Mouse (Mus musculus) common myeloid progenitor, adult 5-6 weeks (primary cell): Measurements from ENCODE around the gene Nsrp1. TPM values are rescaled to one million over a fixed set of nuclear protein-coding genes. Genes with fewer than 3 reads are reported as not detected.
A peak's percentile ranks its signal among the peaks of the same experiment; 100 is the strongest.

Source experiments
- ATAC-seq: replicated peaks from 2 replicates; pipeline ENCODE4 v1.8.0; 2016; ENCODE audit warnings: low read depth, mild to moderate bottlenecking, moderate TSS enrichment, inconsistent platforms; ENCODE audit not compliant: poor library complexity, severe bottlenecking
- total RNA-seq: library from RNA; stranded (forward); fragments of 200-1000, 187-1606 nt; gene quantifications from 2 replicates; pipeline ENCODE4 v1.2.3, GENCODE M21; 2017

The Nsrp1 gene
- total RNA-seq, 1 experiment from 2014 or later = 31.0 TPM

DNA sequence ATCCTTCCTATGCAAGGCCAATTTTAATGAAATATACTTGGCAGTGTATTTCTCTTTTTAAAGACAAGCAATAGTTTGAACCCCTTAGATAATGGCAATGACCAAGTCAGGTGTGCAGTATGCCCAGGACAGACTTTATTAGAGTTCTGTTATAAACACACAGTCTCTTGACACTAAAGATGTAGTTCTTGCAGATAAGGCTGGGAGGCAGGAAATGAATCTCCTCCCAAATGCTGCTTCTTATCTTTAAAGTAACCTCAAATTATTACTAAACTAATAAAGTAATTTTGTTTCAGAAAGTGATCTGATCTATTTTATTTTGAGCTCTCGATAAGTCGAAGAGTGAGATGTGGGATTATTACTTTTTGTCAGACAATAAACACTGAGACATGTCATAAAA is 14.8 kb downstream of the Nsrp1 start:
- ATAC-seq = no peak

DNA sequence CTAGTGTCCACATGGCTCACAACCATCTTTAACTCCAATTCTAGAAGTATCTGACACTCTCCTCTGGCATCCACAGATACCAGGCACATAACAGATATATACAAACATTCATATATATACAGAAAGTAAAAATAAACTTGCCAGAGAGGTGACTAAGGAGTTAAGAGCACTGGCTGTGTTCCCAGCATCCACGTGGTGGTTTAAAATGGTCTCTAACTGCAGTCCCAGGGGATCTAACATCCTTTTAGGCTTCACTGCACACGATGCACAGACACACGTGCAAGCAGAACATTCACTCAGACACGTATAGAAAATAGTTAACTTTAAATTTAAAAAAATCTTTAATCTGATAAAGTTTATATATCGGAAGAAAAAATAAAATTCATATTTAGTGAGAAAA is 16.3 kb downstream of the Nsrp1 start:
- ATAC-seq = no peak

DNA sequence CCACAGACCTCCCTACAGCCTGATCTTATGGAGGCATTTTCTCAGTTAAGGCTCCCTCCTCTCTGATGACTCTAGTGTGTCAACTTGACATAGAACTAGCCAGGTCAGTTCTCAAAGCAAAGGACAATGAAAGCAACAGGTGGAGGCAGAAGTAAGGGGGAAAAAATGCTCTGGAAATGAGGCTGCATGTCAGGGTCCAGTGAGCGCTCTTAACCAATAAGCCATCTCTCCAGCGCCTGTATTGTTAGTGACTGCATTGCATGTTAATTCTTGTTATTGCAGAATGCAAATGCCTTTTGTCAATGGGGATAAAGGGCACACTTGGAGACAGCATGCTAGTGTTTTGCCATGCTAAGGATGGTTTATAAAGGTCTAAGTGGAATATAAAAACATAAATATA is 35.4 kb downstream of the Nsrp1 start:
- ATAC-seq = no peak

GRCm38 (mm10) chr11:77041891-77042290 is 36.3 kb downstream of the Nsrp1 start:
- no peak for ATAC-seq

- peak; percentile 69 for ATAC-seq
Observed at GRCm38 (mm10) chr11:77031151-77031934, 46.9 kb downstream of the Nsrp1 start.

DNA sequence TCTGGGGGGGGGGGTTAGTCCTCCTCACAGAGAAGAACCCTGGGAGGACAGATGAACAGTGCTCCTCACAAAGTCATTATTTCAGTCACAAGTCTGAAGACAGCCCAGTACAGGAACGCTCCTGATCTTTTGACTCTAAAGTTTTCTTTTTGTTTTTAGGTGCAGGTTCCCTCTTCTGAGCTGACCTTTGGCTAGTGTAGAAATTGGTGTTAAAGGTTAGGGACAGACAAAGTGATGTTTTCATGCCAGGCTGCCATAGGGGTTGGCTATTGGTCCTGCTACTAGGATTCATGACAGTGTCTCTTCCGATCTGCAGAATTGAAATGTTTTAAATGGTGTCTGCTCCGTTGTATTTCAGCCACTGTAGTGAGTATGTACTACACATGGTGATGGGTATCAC is 50.1 kb downstream of the Nsrp1 start:
- ATAC-seq = no peak

DNA sequence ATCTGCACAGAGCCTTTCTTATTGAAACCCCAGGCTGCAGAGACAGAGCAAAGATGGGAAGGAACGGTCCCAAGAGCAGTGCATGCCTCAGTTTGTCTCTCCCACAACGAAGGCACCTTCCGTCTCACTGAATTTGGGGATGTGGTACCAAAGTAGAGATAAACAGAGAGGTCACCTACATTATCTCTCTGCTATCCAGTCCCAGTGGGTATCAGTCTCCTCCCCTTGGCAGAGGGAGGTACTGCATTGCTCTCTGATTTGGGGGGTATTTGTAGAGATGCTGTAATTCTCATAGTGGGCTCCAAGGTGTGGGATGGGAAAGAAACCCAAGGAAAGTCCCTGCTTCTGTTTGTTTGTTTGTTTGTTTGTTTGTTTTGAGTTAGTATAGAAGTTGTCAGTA is 51.7 kb downstream of the Nsrp1 start:
- 0 out of 2 replicates have a peak, but pooled peaks have one; percentile 45 for ATAC-seq

- ATAC-seq = no peak
Observed at GRCm38 (mm10) chr11:77021749-77022396, 56.4 kb downstream of the Nsrp1 start.

DNA sequence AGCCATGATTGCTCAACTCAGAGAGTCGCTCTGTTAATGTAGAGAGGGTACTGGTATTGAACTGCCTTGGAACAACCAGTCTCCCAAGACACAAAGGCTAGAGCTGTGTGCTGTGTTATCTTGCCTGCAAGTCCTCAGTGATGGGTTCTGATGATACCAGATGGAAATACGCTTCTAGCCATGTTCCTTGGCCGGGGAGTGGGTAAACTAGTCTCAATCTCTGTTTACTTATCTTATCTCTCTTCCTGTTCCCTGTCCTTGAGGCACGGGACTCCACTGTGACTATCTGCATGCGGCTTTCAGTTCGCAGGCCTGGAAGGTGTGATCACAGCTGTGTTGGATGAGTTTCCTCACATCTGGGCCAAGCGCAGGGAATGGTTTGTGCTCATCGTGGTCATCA is 58.7 kb downstream of the Nsrp1 start:
- no peak for ATAC-seq

- 0 out of 2 replicates have a peak, but pooled peaks have one; percentile 52 for ATAC-seq
Observed at GRCm38 (mm10) chr11:77018046-77018445, 60.2 kb downstream of the Nsrp1 start.

- ATAC-seq = no peak
Observed at GRCm38 (mm10) chr11:77010762-77011475, 67.3 kb downstream of the Nsrp1 start.

DNA sequence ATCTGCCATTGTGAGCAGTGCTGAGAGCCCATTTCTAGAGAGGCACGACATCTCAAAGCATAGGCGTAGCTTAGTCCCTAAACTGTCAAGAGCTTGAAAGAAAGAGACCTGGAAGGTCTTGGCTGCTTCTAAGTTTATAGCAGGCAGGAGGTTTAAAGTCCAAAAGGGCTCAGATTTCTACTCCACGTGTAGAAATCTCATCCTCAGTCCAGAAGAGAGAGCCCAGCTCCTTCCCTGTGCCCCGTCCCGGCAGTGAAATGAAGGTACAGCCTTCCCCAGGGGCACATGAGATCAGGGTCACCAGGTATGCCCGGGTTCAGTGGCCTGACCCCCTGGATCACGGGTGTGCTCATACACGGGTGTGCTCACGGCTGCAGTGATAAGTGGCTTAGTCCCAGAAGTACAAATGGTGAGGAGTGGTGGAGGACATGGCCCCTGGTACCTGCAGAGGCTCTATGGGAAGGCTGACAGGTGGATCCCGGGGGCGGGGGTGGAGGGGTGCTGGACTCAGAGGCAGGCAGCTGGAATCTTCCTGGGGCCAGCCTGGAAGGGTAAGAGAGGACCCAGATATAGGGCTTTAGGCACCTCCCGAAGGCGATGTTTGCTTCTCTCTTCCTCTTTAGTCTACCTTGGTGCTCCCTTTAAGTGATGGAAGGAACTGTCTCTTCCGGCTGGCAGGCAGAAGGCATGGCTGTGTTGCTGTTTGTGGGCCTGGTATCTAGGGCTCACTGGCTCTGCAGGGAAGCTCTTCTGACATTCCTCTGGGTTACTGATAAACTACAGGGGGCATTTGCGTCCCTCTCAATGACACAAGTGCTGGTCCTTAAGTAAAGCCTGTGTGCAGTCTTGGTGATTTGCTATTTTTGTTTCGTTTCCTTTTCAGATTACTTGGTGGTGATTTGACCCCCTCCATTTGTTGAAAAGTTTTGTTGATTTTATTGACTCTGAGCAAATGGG is 68.9 kb downstream of the Nsrp1 start:
- no peak for ATAC-seq

GRCm38 (mm10) chr11:77006616-77007015 is 71.6 kb downstream of the Nsrp1 start:
- ATAC-seq = no peak

DNA sequence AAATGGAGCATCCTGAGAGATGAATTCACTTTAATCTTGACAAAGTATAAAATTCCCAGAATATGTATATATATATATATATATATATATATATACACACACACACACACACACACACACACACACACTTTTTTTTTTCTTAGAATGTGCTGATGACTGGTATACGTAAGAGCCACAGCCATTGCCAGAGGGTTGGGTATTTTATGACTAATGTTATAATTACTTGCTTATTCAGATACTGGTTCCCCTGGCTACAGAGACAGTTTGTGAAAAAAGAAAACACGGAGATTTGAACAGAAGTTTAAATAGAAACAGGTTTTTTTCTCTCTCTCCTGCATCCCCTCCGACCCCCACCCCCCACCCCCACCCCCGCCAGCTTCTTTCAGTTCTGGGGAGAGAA is 72.4 kb downstream of the Nsrp1 start:
- no peak for ATAC-seq

- ATAC-seq = no peak
Observed at GRCm38 (mm10) chr11:77002361-77002760, 75.9 kb downstream of the Nsrp1 start.

DNA sequence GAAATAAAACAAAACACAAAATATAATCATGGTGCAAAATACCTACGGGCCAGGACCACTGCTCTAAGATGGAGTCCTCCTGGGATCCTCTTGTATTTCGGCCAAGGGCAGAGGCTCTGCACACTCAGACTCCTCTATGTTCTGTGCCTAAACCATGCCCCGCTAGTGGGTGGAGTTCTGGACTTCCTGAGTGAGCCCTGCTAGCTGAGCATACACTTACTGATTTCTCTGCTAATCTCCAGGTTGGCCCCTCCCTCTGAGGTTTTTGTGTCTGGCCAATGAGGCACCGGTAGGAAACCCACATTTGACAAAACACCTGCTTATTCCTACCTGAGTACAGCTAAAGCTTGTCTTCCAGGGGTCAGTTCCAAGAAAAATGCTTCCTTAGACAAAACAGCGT is 77.5 kb downstream of the Nsrp1 start:
- ATAC-seq = 0 out of 2 replicates have a peak, but pooled peaks have one; percentile 31

DNA sequence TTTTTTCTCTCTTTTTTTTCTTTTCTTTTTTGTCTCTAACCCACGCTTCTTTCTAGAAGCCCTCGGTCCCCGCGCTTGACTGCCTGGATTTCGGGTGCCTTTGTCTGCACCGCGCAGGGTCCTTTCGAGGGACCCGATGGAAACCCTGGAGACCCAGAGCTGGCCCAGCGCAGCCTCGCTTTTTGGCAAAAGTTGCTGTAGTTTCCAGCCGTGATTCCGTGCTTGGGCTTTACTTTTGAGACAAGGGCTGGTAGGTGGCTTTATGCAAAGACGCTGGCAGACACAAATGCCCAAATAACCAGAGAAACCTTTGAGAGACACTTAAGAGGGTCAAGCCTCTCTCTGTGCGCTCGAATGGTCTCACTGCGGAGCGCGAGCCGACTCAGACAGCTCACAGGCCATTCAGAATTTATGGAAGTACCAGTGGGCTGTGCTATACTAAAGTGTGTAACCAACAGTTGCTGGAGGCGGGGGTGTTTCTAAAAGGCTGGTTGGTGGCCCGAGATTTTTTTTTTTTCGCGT is 79.5 kb downstream of the Nsrp1 start:
- ATAC-seq = no peak

DNA sequence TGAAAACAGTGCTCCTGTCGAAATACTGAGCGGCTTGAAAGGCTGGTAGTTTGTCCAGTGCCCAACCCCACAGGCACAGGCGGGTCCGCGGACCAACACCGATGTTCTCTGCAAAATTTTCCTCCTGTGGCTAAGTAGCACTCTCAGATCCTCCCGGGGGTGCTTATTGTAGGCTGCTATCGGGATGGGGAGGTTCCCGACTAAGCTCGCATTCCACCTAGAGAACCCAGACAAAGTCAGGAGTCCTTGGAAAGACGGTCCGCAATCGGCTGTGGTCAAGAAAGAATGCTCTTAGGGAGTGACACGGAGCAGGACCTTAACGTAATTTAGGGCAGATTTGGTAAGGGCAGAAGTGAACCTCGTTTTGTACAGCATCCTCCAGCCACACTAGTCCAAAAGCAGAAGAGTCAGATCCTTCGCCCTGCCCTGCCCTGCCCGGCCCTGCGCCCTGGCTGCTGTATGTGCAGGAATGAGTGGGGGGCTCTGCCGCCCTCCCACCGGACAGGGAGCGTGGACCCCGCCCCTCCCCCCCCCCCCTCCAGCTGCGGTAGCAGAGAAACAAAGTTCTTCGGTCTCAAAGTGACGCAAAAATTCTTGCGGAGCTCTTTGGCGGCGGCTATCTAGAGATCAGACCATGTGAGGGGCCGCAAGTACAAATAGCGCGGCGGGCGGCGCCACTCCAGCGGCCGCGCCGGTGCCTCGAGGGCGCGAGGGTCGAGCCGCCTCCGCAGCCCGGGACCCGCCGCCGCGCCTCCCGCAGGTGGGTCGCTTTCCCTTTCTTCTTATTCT is 80.1 kb downstream of the Nsrp1 start, which contains the start of gene Slc6a4:
Gene Slc6a4, plus strand, starts transcription at position 688 of the 789 bp plus-strand sequence.
- no peak for ATAC-seq

- ATAC-seq = peak; percentile 48
Observed at GRCm38 (mm10) chr11:76997305-76997704, 80.9 kb downstream of the Nsrp1 start.
